Mouse (Mus musculus) forebrain, embryonic 10.5 days (tissue): ENCODE results near the gene Hist1h1a. TPM values are rescaled to one million over a fixed set of nuclear protein-coding genes. Genes with fewer than 3 reads are reported as not detected.
A peak's percentile ranks its signal among the peaks of the same experiment; 100 is the strongest.
"Not testable (repeated sequence)": the region's sequence is repeated elsewhere in the genome, so short reads cannot be mapped to it uniquely, and the experiment has no call there.

Source experiments
- DNase-seq: peaks from one replicate; pipeline ENCODE4 v3.0.0-alpha.2; 2017; ENCODE audit warnings: low spot score; ENCODE audit errors: extremely low spot score
- H3K27ac ChIP-seq: fragments of 300-500 bp; sonication (generic); 2 replicates; pipeline ENCODE4 v1.5.1; 2016; ENCODE audit warnings: mild to moderate bottlenecking
- H3K27me3 ChIP-seq: fragments of 300-500 bp; sonication (generic); 2 replicates; pipeline ENCODE4 v1.6.1; 2016; ENCODE audit warnings: mild to moderate bottlenecking; ENCODE audit not compliant: poor library complexity, severe bottlenecking
- H3K36me3 ChIP-seq: fragments of 300-500 bp; sonication (generic); replicated peaks from 2 replicates; pipeline ENCODE4 v1.6.1; 2016; ENCODE audit warnings: mild to moderate bottlenecking, moderate library complexity
- H3K4me1 ChIP-seq: fragments of 300-500 bp; sonication (generic); 2 replicates; pipeline ENCODE4 v1.6.1; 2016
- H3K4me3 ChIP-seq: fragments of 300-500 bp; sonication (generic); 2 replicates; pipeline ENCODE4 v1.5.1; 2016; ENCODE audit warnings: mild to moderate bottlenecking, moderate library complexity
- H3K9me3 ChIP-seq: fragments of 300-500 bp; sonication (generic); 2 replicates; pipeline ENCODE4 v1.6.1; 2016; ENCODE audit warnings: mild to moderate bottlenecking, moderate library complexity
- WGBS: fragments of 180-500 bp; shearing (Covaris S2); methylation state at CpG from one replicate; pipeline ENCODE4 v1.1.7; 2016; 5-methylcytosine and 5-hydroxymethylcytosine counted together
- microRNA-seq: library from miRNA; unstranded; fragments of <30 nt; microRNA quantifications from one replicate; pipeline ENCODE4, GENCODE M21; 2017
- polyA plus RNA-seq: library from polyadenylated mRNA; unstranded; fragments of >200 nt; fragmentation: Nextera tagmentation; extraction: Ambion mirVana; gene quantifications from 2 replicates; pipeline ENCODE4 v1.2.1, GENCODE M21; 2016

Hist1h1a gene
- polyA plus RNA-seq, 1 experiment from 2014 or later, result 2.6 TPM

DNA sequence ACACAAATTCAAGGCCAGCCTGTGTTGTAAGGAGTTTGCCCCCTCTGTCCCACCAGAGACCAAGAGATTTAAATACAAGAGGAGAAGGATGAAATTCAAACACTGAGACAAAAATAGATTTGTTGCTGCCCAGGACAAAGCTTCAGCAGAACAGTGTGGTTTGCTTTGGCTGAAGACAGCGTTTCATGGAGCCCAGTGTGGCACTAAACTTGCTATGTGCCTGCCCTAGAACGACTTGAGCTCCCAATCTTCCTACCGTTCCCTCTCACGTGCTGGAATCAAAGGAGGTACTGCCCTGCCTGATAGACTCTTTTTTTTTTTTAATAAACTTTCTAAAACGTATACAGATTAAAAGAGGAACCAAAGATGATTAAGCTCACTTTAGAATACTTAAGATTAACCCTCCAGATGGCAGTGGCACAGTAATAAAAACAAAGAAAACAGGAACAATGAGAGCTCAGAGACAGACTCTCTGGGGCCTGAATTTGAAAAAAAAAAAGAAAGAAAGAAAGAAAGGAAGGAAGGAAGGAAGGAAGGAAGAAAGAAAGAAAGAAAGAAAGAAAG lies 5.5 kb downstream of the Hist1h1a start:
- no peak overlapping the region for H3K27ac ChIP-seq
- H3K36me3 ChIP-seq, result no peaks in the 10 kb centered on the region
- H3K27me3 ChIP-seq, result no peaks in the 10 kb centered on the region
- no peak overlapping the region for H3K4me3 ChIP-seq
- no peaks in the 10 kb centered on the region for H3K9me3 ChIP-seq
- WGBS, result 44% methylated on average over 5 of the region's 5 CpGs
- no peak for DNase-seq
- H3K4me1 ChIP-seq, result peaks cover 28% of the 10 kb centered on the region

GRCm38 (mm10) chr13:23769613-23770012 lies 6.1 kb downstream of the Hist1h1a start, which contains the start of gene Trim38:
TSS of gene Trim38 (plus strand) at chr13:23769913.
- H3K27ac ChIP-seq, H3K9me3 ChIP-seq, H3K27me3 ChIP-seq, H3K36me3 ChIP-seq, DNase-seq, H3K4me3 ChIP-seq: not testable (repeated sequence)
- peaks cover 21% of the 10 kb centered on the region for H3K4me1 ChIP-seq
- 79% methylated on average over 2 of the region's 2 CpGs for WGBS

DNA sequence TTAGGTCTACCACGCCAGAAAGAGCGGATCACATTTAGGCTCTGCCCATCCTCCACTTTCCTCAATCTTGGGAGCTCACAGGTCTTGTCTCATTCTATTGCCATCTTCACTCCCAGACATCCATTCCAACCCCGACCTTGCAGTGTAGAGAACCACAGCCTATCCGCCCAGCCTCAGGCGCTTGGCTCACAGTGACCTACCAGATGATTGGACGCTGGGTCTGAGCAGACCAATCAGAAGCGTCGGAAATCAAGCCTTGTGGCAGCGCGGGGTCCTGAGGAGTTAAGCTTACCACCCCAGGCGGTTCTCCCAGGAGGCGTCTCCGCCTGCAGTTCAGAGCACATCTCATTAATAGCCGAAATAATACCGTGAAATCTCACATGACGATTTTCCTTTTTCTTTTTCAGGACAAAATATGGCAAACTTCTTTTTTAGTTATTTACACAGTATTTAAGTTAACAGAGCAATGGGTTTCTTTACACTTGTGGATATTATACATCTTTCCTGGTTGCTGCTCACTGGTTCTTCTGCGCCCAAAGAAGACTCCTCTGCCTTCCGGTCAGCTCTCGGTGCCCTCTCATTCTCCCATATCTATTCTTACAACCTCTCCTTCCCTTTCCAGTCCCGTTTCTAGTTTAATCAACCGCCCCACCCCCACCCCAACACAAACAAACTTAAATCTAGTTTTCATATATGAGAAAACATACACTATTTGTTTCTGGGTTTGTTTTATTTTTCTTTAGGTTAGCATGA lies 9.3 kb downstream of the Hist1h1a start:
- Histone ChIP-seq H3K27ac (peak overlapping the region; percentile 40; the same call in 1 of the 2 replicates), H3K36me3 (no peaks in the 10 kb centered on the region), H3K27me3 (no peaks in the 10 kb centered on the region), H3K9me3 (no peaks in the 10 kb centered on the region), H3K4me3 (peak overlapping the region; percentile 27; the same call in 1 of the 2 replicates), H3K4me1 (peaks cover 19% of the 10 kb centered on the region)
- peak; percentile 60 for DNase-seq
- WGBS, result 25% methylated on average over 21 of the region's 21 CpGs

DNA sequence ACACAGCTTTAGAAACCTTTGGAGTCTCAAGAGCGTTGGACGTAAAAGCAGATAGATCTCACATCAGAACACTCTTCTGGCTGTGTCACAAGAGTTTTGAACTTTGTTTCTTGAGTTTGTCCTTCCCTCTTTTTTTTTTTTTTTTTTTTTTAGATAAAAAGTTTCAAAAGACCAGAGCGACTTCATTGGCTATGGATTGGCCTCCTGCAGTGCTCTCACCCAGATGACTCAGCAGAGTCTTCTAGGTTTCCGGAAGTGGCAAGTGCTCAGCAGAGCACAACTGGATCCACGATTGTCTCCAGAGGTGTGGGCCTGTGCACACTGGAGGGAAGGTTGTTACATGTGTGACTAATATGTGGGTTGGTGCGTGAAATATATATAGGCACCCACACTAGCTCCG lies 14.9 kb downstream of the Hist1h1a start:
- Histone ChIP-seq H3K27me3 (no peaks in the 10 kb centered on the region), H3K27ac (no peak overlapping the region), H3K4me1 (0 out of 2 replicates have a peak, but pooled peaks cover 3% of the 10 kb centered on the region), H3K9me3 (no peaks in the 10 kb centered on the region), H3K4me3 (no peak overlapping the region), H3K36me3 (no peaks in the 10 kb centered on the region)
- 95% methylated on average over 7 of the region's 7 CpGs for WGBS
- DNase-seq, result no peak

GRCm38 (mm10) chr13:23779025-23779424 lies 15.6 kb downstream of the Hist1h1a start:
- no peaks in the 10 kb centered on the region for H3K9me3 ChIP-seq
- no peaks in the 10 kb centered on the region for H3K36me3 ChIP-seq
- DNase-seq, result no peak
- WGBS, result 86% methylated on average over 4 of the region's 4 CpGs
- no peaks in the 10 kb centered on the region for H3K27me3 ChIP-seq
- H3K4me3 ChIP-seq, result no peak overlapping the region
- H3K27ac ChIP-seq, result no peak overlapping the region
- 0 out of 2 replicates have a peak, but pooled peaks cover 3% of the 10 kb centered on the region for H3K4me1 ChIP-seq

- WGBS, result 43% methylated on average over 2 of the region's 2 CpGs
- H3K27ac ChIP-seq, result no peak overlapping the region
- no peaks in the 10 kb centered on the region for H3K9me3 ChIP-seq
- no peaks in the 10 kb centered on the region for H3K4me1 ChIP-seq
- no peaks in the 10 kb centered on the region for H3K36me3 ChIP-seq
- no peaks in the 10 kb centered on the region for H3K27me3 ChIP-seq
- H3K4me3 ChIP-seq, result no peak overlapping the region
- no peak for DNase-seq
Observed at GRCm38 (mm10) chr13:23792520-23792919, 29.1 kb downstream of the Hist1h1a start.

- Histone ChIP-seq H3K27me3 (no peaks in the 10 kb centered on the region), H3K9me3 (no peaks in the 10 kb centered on the region), H3K4me3 (no peak overlapping the region), H3K27ac (no peak overlapping the region), H3K4me1 (0 out of 2 replicates have a peak, but pooled peaks cover 5% of the 10 kb centered on the region), H3K36me3 (no peaks in the 10 kb centered on the region)
- DNase-seq, result no peak
- WGBS, result 87% methylated on average over 5 of the region's 5 CpGs
Observed at GRCm38 (mm10) chr13:23799405-23799804, 35.9 kb downstream of the Hist1h1a start.

- 88% methylated on average over 2 of the region's 2 CpGs for WGBS
- DNase-seq, result no peak
Observed at GRCm38 (mm10) chr13:23804532-23804931, 41.1 kb downstream of the Hist1h1a start.

GRCm38 (mm10) chr13:23806422-23807052 lies 43.1 kb downstream of the Hist1h1a start, which contains the start of gene Slc17a2:
TSS of gene Slc17a2 (plus strand) at chr13:23806993.
- Histone ChIP-seq H3K4me3 (no peak within 1 kb of the TSS), H3K36me3 (no peaks in the 10 kb centered on the region), H3K4me1 (no peaks in the 10 kb centered on the region), H3K27ac (no peak within 1 kb of the TSS), H3K27me3 (no peaks in the 10 kb centered on the region), H3K9me3 (no peaks in the 10 kb centered on the region)
- no peak for DNase-seq
- WGBS, result 89% methylated on average over 15 of the region's 15 CpGs

More at GRCm38 (mm10) chr13:23804532-23804931, 41.1 kb downstream of the Hist1h1a start:
- Histone ChIP-seq H3K4me3 (no peak overlapping the region), H3K36me3 (no peaks in the 10 kb centered on the region), H3K27ac (no peak overlapping the region), H3K4me1 (no peaks in the 10 kb centered on the region), H3K9me3 (no peaks in the 10 kb centered on the region), H3K27me3 (no peaks in the 10 kb centered on the region)

Small RNAs within 50 kb of the gene (microRNA-seq; reads per million reads assigned to microRNA genes)
- gene Gm44314 (not detected), gene Gm44484 (not detected)

Other genes starting within 250 kb of the Hist1h1a start
- 3.8 and 4.0 TPM in 2 replicates for gene Hist1h4h, start 232.6 kb upstream of the Hist1h1a start, polyA plus RNA-seq
- 6.7 and 9.5 TPM in 2 replicates for gene Hist1h2af, start 229.8 kb upstream of the Hist1h1a start, polyA plus RNA-seq
- 6.3 and 8.1 TPM in 2 replicates for gene Hist1h3g, start 228.2 kb upstream of the Hist1h1a start, polyA plus RNA-seq
- 0.74 and 0.79 TPM in 2 replicates for gene Hist1h2bh, start 220.3 kb upstream of the Hist1h1a start, polyA plus RNA-seq
- gene Hist1h3f, start 219.6 kb upstream of the Hist1h1a start, polyA plus RNA-seq, result 1.00 and 1.7 TPM in 2 replicates
- 0.53 and 0.60 TPM in 2 replicates for gene Hist1h4f, start 212.0 kb upstream of the Hist1h1a start, polyA plus RNA-seq
- gene Hist1h1d, start 210.4 kb upstream of the Hist1h1a start, polyA plus RNA-seq, result 0.58 and 0.60 TPM in 2 replicates
- 6.1 and 6.7 TPM in 2 replicates for gene Hist1h3e, start 201.3 kb upstream of the Hist1h1a start, polyA plus RNA-seq
- gene Hist1h2ae, start 192.4 kb upstream of the Hist1h1a start, polyA plus RNA-seq, result 102 and 105 TPM in 2 replicates
- 6.4 and 6.7 TPM in 2 replicates for gene Hist1h2bg, start 192.3 kb upstream of the Hist1h1a start, polyA plus RNA-seq
- 5.8 and 6.9 TPM in 2 replicates for gene Hist1h2bf, start 189.5 kb upstream of the Hist1h1a start, polyA plus RNA-seq
- 1.5 TPM in 2 replicates for gene Hist1h2ad, start 189.3 kb upstream of the Hist1h1a start, polyA plus RNA-seq
- gene Hist1h3d, start 187.9 kb upstream of the Hist1h1a start, polyA plus RNA-seq, result 7.1 and 7.2 TPM in 2 replicates
- 112 and 119 TPM in 2 replicates for gene Hist1h4d, start 182.1 kb upstream of the Hist1h1a start, polyA plus RNA-seq
- gene Hist1h2be, start 142.5 kb upstream of the Hist1h1a start, polyA plus RNA-seq, result 3.2 and 3.6 TPM in 2 replicates
- gene Hist1h1e, start 141.1 kb upstream of the Hist1h1a start, polyA plus RNA-seq, result 19.8 and 21.4 TPM in 2 replicates
- gene Hist1h2ac, start 79.7 kb upstream of the Hist1h1a start, polyA plus RNA-seq, result 1.00 and 1.1 TPM in 2 replicates
- gene Hist1h2bc, start 79.5 kb upstream of the Hist1h1a start, polyA plus RNA-seq, result 17.2 and 19.3 TPM in 2 replicates
- not detected in 2 replicates for gene Hist1h1t, start 67.9 kb upstream of the Hist1h1a start, polyA plus RNA-seq
- gene Hist1h4c, start 65.2 kb upstream of the Hist1h1a start, polyA plus RNA-seq, result 4.5 and 5.9 TPM in 2 replicates
- gene Hfe, start 52.8 kb upstream of the Hist1h1a start, polyA plus RNA-seq, result 1.3 and 1.5 TPM in 2 replicates
- gene Hist1h1c, start 24.9 kb upstream of the Hist1h1a start, polyA plus RNA-seq, result 9.4 and 10.7 TPM in 2 replicates
- gene Hist1h3c, start 18.1 kb upstream of the Hist1h1a start, polyA plus RNA-seq, result 7.7 and 9.0 TPM in 2 replicates
- gene Hist1h2bb, start 16.9 kb upstream of the Hist1h1a start, polyA plus RNA-seq, result 2.3 and 2.7 TPM in 2 replicates
- gene Hist1h2ab, start 12.5 kb upstream of the Hist1h1a start, polyA plus RNA-seq, result 49.5 and 50.4 TPM in 2 replicates
- 9.1 and 9.5 TPM in 2 replicates for gene Hist1h3b, start 11.4 kb upstream of the Hist1h1a start, polyA plus RNA-seq
- 2.5 and 4.5 TPM in 2 replicates for gene Hist1h4b, start 6.7 kb upstream of the Hist1h1a start, polyA plus RNA-seq
- gene Hist1h4a, start 2.4 kb upstream of the Hist1h1a start, polyA plus RNA-seq, result 0.69 TPM in 1 of 2 replicates, not detected in the other
- 2.2 and 3.6 TPM in 2 replicates for gene Hist1h3a, start 1.3 kb upstream of the Hist1h1a start, polyA plus RNA-seq
- 0.10 and 0.12 TPM in 2 replicates for gene Trim38, start 6.2 kb downstream of the Hist1h1a start, polyA plus RNA-seq
- gene Slc17a2, start 43.3 kb downstream of the Hist1h1a start, polyA plus RNA-seq, result not detected in 2 replicates
- gene Slc17a3, start 75.8 kb downstream of the Hist1h1a start, polyA plus RNA-seq, result not detected in 2 replicates
- gene Slc17a1, start 104.1 kb downstream of the Hist1h1a start, polyA plus RNA-seq, result not detected in 2 replicates
- not detected in 2 replicates for gene Slc17a4, start 151.3 kb downstream of the Hist1h1a start, polyA plus RNA-seq
- not detected in 2 replicates for gene Hist1h2ba, start 170.5 kb downstream of the Hist1h1a start, polyA plus RNA-seq
- not detected in 2 replicates for gene Hist1h2aa, start 170.8 kb downstream of the Hist1h1a start, polyA plus RNA-seq
- 0.21 TPM in 1 of 2 replicates, not detected in the other for gene Scgn, start 227.5 kb downstream of the Hist1h1a start, polyA plus RNA-seq